Mouse (Mus musculus): ENCODE data around the gene Fads2.

- no peak for TF ChIP-seq CTCF (IDR thresholded peaks at IDR 0.05; ENCODE audit: control insufficient read depth, insufficient read depth, insufficient replicate concordance, low read depth, low read length)
- TF ChIP-seq POLR2A (IDR thresholded peaks at IDR 0.05; ENCODE audit: control insufficient read depth, low read depth, low read length), result no peak
Measured at GRCm38 (mm10) chr19:10139736-10140135, 38.2 kb upstream of the Fads2 start.

Measured in testis, adult 2 months (tissue).